Mouse (Mus musculus): Measurements from ENCODE around the gene Stard3. TPM values are rescaled to one million over a fixed set of nuclear protein-coding genes. Genes with fewer than 3 reads are reported as not detected.

Gene Stard3
- total and polyA plus RNA-seq, 2 experiments from 2014 or later: 31.6 to 36.2 TPM

- TF ChIP-seq CTCF (IDR thresholded peaks at IDR 0.05; ENCODE audit: low read depth): no peak
- WGBS: 65% methylated on average over 14 of the region's 14 CpGs
- Histone ChIP-seq H3K36me3 (ENCODE audit: insufficient read depth) (no peaks in the 10 kb centered on the region), H3K4me1 (ENCODE audit: insufficient read depth) (peaks cover 9% of the 10 kb centered on the region; the same call in 1 of the 2 replicates), H3K4me3 (ENCODE audit: low read depth, low read length) (no peak overlapping the region), H3K27me3 (ENCODE audit: insufficient read depth, low read length) (peaks cover 15% of the 10 kb centered on the region), H3K9ac (no peak overlapping the region), H3K27ac (ENCODE audit: low read depth, low read length) (no peak overlapping the region), H3K9me3 (ENCODE audit: low read length) (no peaks in the 10 kb centered on the region), H3K4me2 (ENCODE audit: low read depth) (no peak overlapping the region)
- ATAC-seq: no peak
- DNase-seq: no peak
These were observed 3.7 kb upstream of the Stard3 start for GRCm38 (mm10) chr11:98354445-98354844.

GRCm38 (mm10) chr11:98355732-98356299, 2.4 kb upstream of the Stard3 start:
- no peaks in the 10 kb centered on the region for H3K36me3 ChIP-seq (ENCODE audit: insufficient read depth)
- no peak overlapping the region for H3K9ac ChIP-seq
- peak; percentile 87 for TF ChIP-seq CTCF (IDR thresholded peaks at IDR 0.05; ENCODE audit: low read depth)
- 12% methylated on average over 6 of the region's 6 CpGs for WGBS
- peaks cover 4% of the 10 kb centered on the region for H3K27me3 ChIP-seq (ENCODE audit: insufficient read depth, low read length)
- peaks cover 15% of the 10 kb centered on the region; the same call in 1 of the 2 replicates for H3K4me1 ChIP-seq (ENCODE audit: insufficient read depth)
- H3K27ac ChIP-seq (ENCODE audit: low read depth, low read length): no peak overlapping the region; the same call in 1 of the 2 replicates
- peak; percentile 84 for DNase-seq
- H3K9me3 ChIP-seq (ENCODE audit: low read length): no peaks in the 10 kb centered on the region
- H3K4me2 ChIP-seq (ENCODE audit: low read depth): no peak overlapping the region
- ATAC-seq: peak; percentile 44
- H3K4me3 ChIP-seq (ENCODE audit: low read depth, low read length): no peak overlapping the region

- no peaks in the 10 kb centered on the region for H3K9me3 ChIP-seq (ENCODE audit: low read length)
- H3K27ac ChIP-seq (ENCODE audit: low read depth, low read length): no peak overlapping the region
- DNase-seq (no peak), ATAC-seq (no peak)
- no peak for TF ChIP-seq CTCF (IDR thresholded peaks at IDR 0.05; ENCODE audit: low read depth)
- H3K4me3 ChIP-seq (ENCODE audit: low read depth, low read length): no peak overlapping the region
- H3K27me3 ChIP-seq (ENCODE audit: insufficient read depth, low read length): no peaks in the 10 kb centered on the region
- WGBS: 73% methylated on average over 7 of the region's 7 CpGs
- H3K4me1 ChIP-seq (ENCODE audit: insufficient read depth): peaks cover 15% of the 10 kb centered on the region; the same call in 1 of the 2 replicates
- no peak overlapping the region for H3K4me2 ChIP-seq (ENCODE audit: low read depth)
- H3K9ac ChIP-seq: no peak overlapping the region
- no peaks in the 10 kb centered on the region for H3K36me3 ChIP-seq (ENCODE audit: insufficient read depth)
These were observed 1.4 kb upstream of the Stard3 start for GRCm38 (mm10) chr11:98356625-98357394.

GRCm38 (mm10) chr11:98357396-98358160, 590 bp upstream of the Stard3 start:
- Histone ChIP-seq H3K4me1 (ENCODE audit: insufficient read depth) (peaks cover 15% of the 10 kb centered on the region; the same call in 1 of the 2 replicates), H3K27ac (ENCODE audit: low read depth, low read length) (peak overlapping the region; percentile 86), H3K9me3 (ENCODE audit: low read length) (no peaks in the 10 kb centered on the region), H3K4me3 (ENCODE audit: low read depth, low read length) (peak overlapping the region; percentile 62), H3K36me3 (ENCODE audit: insufficient read depth) (no peaks in the 10 kb centered on the region), H3K4me2 (ENCODE audit: low read depth) (peak overlapping the region; percentile 77), H3K27me3 (ENCODE audit: insufficient read depth, low read length) (no peaks in the 10 kb centered on the region), H3K9ac (peak overlapping the region; percentile 45)
- ATAC-seq (no peak; the same call in 1 of the 2 replicates), DNase-seq (no peak)
- WGBS: 10% methylated on average over 13 of the region's 13 CpGs
- TF ChIP-seq CTCF (IDR thresholded peaks at IDR 0.05; ENCODE audit: low read depth): no peak

- peaks cover 12% of the 10 kb centered on the region; the same call in 1 of the 2 replicates for H3K4me1 ChIP-seq (ENCODE audit: insufficient read depth)
- ATAC-seq (no peak), DNase-seq (no peak)
- no peaks in the 10 kb centered on the region for H3K9me3 ChIP-seq (ENCODE audit: low read length)
- H3K27me3 ChIP-seq (ENCODE audit: insufficient read depth, low read length): no peaks in the 10 kb centered on the region
- no peak for TF ChIP-seq CTCF (IDR thresholded peaks at IDR 0.05; ENCODE audit: low read depth)
- no peak overlapping the region for H3K9ac ChIP-seq
- H3K4me2 ChIP-seq (ENCODE audit: low read depth): no peak overlapping the region
- WGBS: 36% methylated on average over 9 of the region's 9 CpGs
- H3K36me3 ChIP-seq (ENCODE audit: insufficient read depth): no peaks in the 10 kb centered on the region
- no peak overlapping the region for H3K4me3 ChIP-seq (ENCODE audit: low read depth, low read length)
- H3K27ac ChIP-seq (ENCODE audit: low read depth, low read length): no peak overlapping the region
These were observed 2.8 kb downstream of the Stard3 start for GRCm38 (mm10) chr11:98360866-98361521.

GRCm38 (mm10) chr11:98363817-98364216, 5.6 kb downstream of the Stard3 start:
- no peaks in the 10 kb centered on the region for H3K9me3 ChIP-seq (ENCODE audit: low read length)
- peaks cover 12% of the 10 kb centered on the region; the same call in 1 of the 2 replicates for H3K4me1 ChIP-seq (ENCODE audit: insufficient read depth)
- no peak overlapping the region for H3K4me2 ChIP-seq (ENCODE audit: low read depth)
- H3K36me3 ChIP-seq (ENCODE audit: insufficient read depth): no peaks in the 10 kb centered on the region
- WGBS: 90% methylated on average over 5 of the region's 5 CpGs
- no peak overlapping the region for H3K27ac ChIP-seq (ENCODE audit: low read depth, low read length)
- DNase-seq: no peak
- no peak overlapping the region for H3K4me3 ChIP-seq (ENCODE audit: low read depth, low read length)
- H3K27me3 ChIP-seq (ENCODE audit: insufficient read depth, low read length): no peaks in the 10 kb centered on the region
- no peak for ATAC-seq
- TF ChIP-seq CTCF (IDR thresholded peaks at IDR 0.05; ENCODE audit: low read depth): no peak
- H3K9ac ChIP-seq: no peak overlapping the region
